Mouse (Mus musculus): ENCODE measurements around the gene Tex37. TPM values are rescaled to one million over a fixed set of nuclear protein-coding genes. Genes with fewer than 3 reads are reported as not detected.

The Tex37 gene
- not detected in 2 replicates for total RNA-seq (2017)

DNA sequence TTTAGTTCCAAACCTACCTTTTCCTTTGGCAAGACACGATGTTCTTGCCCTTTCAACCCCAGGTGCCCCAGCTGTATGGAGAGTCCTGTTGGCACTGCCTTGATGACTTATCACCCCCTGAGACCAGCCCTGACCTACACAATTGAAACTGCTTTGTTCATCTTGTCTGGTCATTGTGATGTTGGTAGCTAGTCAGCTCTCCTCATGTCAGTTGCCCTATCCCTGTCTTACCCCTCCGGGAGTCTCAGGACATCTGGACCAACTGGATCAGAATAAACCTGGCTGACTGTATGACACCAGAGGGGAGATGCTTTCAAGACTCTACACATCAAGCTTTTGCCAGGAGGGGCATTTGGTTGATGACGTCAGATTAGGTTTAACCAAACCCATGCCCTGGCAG lies at the start of gene Tex37:
TSS of gene Tex37 (minus strand) at position 101 of the 400 bp plus-strand sequence.
- no peak for ATAC-seq (ENCODE audit: extremely low read depth, insufficient number of reproducible peaks, low FRiP score, poor library complexity, severe bottlenecking)

GRCm38 (mm10) chr6:70968291-70968690 lies 49.6 kb upstream of the Tex37 start:
- no peak for ATAC-seq (ENCODE audit: extremely low read depth, insufficient number of reproducible peaks, low FRiP score, poor library complexity, severe bottlenecking)

GRCm38 (mm10) chr6:70967422-70967821 lies 48.7 kb upstream of the Tex37 start:
- no peak for ATAC-seq (ENCODE audit: extremely low read depth, insufficient number of reproducible peaks, low FRiP score, poor library complexity, severe bottlenecking)

GRCm38 (mm10) chr6:70965694-70966093 lies 47.0 kb upstream of the Tex37 start:
- no peak for ATAC-seq (ENCODE audit: extremely low read depth, insufficient number of reproducible peaks, low FRiP score, poor library complexity, severe bottlenecking)

DNA sequence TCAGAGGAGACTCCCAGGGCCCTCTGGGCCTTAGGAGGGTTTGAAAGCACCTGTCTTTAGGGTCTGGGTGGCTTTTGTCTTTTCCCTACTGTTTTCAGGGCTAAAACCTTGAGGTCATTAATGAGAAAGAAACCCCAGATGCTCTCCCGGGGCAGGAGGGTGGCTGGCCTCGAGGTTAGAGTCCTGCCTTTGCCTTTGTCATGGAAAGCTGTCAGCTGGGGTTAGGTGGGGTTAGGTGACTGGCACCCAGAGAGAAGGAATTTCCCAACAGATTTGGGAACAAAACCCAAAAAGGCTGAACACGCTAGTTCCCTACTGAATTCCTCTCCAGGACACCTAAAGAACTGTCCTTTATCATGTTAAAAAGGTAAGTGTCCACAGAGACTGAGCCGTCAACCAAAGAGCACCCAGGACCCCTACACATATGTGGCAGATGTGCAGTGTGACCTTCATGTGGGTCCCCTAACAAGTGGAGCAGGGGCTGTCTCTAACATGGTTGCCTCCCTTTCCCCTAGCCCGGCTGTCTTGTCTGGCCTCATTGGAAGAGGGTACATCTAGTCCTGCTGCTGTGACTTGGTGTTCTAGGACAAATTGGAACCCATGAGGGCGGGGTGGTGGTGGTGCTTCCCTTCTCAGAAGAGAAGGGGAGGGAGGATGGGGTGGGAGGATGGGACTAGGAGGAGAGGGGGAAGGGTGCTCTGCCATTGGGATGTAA lies 45.5 kb upstream of the Tex37 start:
- ATAC-seq (ENCODE audit: extremely low read depth, insufficient number of reproducible peaks, low FRiP score, poor library complexity, severe bottlenecking): no peak

- no peak for ATAC-seq (ENCODE audit: extremely low read depth, insufficient number of reproducible peaks, low FRiP score, poor library complexity, severe bottlenecking)
These were observed 38.7 kb upstream of the Tex37 start for GRCm38 (mm10) chr6:70957341-70957940.

GRCm38 (mm10) chr6:70956936-70957335 lies 38.2 kb upstream of the Tex37 start:
- no peak for ATAC-seq (ENCODE audit: extremely low read depth, insufficient number of reproducible peaks, low FRiP score, poor library complexity, severe bottlenecking)

DNA sequence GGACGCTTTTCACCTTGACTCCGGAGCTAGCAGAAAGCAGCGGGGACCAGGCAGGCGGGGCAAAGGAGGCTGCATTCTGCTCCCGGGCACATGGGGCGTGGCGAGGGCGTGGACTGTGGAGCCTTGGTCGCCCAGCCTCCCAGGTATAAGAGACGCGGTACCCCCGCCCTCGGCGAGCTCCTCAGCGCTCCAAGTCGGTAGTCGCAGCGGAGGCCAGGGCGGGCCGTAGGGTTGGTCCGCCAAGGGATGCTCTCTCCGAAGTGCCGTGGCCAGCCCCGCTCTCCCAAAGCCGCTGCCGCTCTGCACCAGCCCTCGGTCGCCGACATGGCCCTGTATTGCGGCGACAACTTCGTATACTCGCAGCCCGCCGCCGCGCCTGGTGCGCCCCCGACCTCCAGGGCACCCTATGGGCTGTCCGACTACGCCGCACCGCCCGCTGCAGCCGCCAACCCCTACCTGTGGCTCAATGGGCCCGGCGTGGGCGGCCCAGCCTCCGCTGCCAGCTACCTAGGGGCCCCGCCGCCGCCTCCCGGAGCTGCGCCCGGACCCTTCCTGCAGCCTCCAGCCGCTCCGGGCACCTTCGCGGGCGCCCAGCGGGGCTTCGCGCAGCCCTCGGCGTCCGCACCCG lies 37.7 kb upstream of the Tex37 start, which contains the start of gene Foxi3:
TSS of gene Foxi3 (plus strand) at position 247 of the 628 bp plus-strand sequence.
- 0 out of 2 replicates have a peak, but pooled peaks have one; percentile 9 for ATAC-seq (ENCODE audit: extremely low read depth, insufficient number of reproducible peaks, low FRiP score, poor library complexity, severe bottlenecking)

GRCm38 (mm10) chr6:70955841-70956240 lies 37.1 kb upstream of the Tex37 start:
- no peak for ATAC-seq (ENCODE audit: extremely low read depth, insufficient number of reproducible peaks, low FRiP score, poor library complexity, severe bottlenecking)

DNA sequence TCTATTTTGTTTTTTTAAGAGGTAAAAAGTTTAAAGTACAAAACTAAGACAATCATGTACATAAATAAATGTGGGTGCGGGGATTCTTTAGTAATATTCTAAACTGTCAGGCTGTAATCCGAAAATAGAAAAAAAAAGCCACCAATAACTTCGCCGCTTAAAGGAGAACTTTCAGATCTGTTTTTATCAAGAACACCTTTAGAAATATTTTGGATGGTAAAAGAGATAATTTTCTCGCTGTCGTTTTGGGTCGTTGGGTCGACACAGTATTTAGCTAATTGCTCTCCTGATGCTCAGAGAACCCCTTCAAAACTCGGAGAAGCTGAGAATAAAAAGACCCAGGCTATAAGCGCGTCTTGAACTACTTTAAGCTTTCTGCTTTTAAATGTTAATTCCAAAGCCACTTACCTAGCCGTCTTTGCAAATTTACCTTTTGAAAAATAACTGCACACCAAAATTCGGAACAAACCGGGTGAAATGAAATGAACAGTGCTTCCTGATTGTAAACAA lies 36.6 kb upstream of the Tex37 start:
- ATAC-seq (ENCODE audit: extremely low read depth, insufficient number of reproducible peaks, low FRiP score, poor library complexity, severe bottlenecking): no peak

- ATAC-seq (ENCODE audit: extremely low read depth, insufficient number of reproducible peaks, low FRiP score, poor library complexity, severe bottlenecking): no peak
These were observed 35.3 kb upstream of the Tex37 start for GRCm38 (mm10) chr6:70954040-70954439.

- no peak for ATAC-seq (ENCODE audit: extremely low read depth, insufficient number of reproducible peaks, low FRiP score, poor library complexity, severe bottlenecking)
These were observed 34.5 kb upstream of the Tex37 start for GRCm38 (mm10) chr6:70953274-70953673.

- ATAC-seq (ENCODE audit: extremely low read depth, insufficient number of reproducible peaks, low FRiP score, poor library complexity, severe bottlenecking): no peak
These were observed 13.1 kb upstream of the Tex37 start for GRCm38 (mm10) chr6:70931801-70932200.

DNA sequence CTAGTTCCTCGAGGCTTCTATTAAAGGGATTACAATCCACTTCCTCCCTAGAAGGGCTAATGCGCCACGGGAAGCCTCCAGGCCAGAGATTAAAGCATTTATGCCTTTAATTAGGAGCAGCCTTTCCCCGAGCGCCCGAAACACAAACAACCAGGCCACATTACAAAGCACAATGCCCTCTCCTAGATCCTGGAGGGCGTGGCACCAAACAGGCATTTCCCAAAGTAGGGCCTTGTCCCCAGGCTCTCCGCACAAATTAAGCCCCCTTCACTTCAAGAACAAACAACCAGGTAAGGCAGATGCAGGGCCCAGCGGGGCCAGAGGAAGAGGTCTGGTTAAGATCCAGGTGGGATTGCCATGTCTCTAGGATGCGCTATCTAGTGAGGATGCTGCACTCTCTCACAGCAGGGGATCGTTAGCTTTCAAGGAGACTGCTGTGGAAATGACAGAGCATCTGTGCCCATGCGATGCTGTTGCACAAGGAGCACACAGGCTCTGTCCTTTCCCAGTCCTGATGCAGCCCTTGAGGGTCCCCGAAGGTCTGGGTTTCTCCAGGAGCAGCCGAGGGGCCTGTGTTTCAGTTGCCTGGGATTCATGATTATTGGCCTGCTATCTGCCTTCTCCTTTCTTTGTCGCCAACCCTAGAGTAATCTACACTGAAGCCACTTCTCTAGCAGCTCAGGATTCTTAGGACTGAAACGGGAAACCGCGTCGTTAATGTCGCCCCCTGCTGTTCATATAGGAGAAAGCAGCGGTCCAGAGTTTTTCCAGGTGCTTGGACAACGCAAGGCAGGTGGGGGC lies 2.7 kb upstream of the Tex37 start:
- ATAC-seq (ENCODE audit: extremely low read depth, insufficient number of reproducible peaks, low FRiP score, poor library complexity, severe bottlenecking): 0 out of 2 replicates have a peak, but pooled peaks have one; percentile 30

DNA sequence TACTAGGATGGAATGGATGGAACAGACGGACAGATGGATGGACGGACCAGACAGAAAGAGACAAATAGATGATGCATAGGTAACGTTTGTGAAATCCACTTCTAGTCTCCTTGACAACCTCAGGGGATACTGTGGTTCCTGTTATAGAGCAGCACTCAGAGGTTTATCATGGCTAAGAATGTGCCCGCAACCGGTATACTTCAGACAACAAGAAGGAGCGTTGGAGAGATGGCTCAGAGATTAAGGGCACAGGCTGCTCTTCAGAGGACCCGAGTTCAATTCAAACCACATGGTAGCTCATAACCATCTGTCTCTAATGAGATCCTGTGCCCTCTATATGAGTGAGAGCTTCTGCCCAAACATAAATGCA lies 6.3 kb downstream of the Tex37 start:
- ATAC-seq (ENCODE audit: extremely low read depth, insufficient number of reproducible peaks, low FRiP score, poor library complexity, severe bottlenecking): no peak

- ATAC-seq (ENCODE audit: extremely low read depth, insufficient number of reproducible peaks, low FRiP score, poor library complexity, severe bottlenecking): no peak
These were observed 6.9 kb downstream of the Tex37 start for GRCm38 (mm10) chr6:70911668-70912395.

DNA sequence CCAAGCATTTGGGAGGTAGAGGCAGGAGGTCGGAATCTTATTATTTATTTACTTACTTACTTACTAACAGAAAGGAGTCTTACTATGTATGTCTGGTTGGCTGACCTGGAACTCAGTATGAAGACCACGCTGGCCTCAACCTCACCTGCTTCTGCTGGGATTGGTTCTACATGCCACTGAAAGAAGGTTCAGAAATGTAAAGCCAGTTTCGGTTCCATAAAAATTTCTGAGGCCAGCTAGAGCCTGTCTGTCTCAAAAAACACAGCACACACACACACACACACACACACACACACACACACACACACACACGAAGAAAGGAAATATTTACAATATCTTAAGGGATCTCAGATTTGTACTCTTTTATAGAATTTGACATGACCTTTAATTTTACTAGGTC lies 8.4 kb downstream of the Tex37 start:
- ATAC-seq (ENCODE audit: extremely low read depth, insufficient number of reproducible peaks, low FRiP score, poor library complexity, severe bottlenecking): no peak

- ATAC-seq (ENCODE audit: extremely low read depth, insufficient number of reproducible peaks, low FRiP score, poor library complexity, severe bottlenecking): no peak
These were observed 9.2 kb downstream of the Tex37 start for GRCm38 (mm10) chr6:70909572-70909971.

- no peak for ATAC-seq (ENCODE audit: extremely low read depth, insufficient number of reproducible peaks, low FRiP score, poor library complexity, severe bottlenecking)
These were observed 15.0 kb downstream of the Tex37 start for GRCm38 (mm10) chr6:70903689-70904088.
